Mouse (Mus musculus): ENCODE data around the gene Mmp2. TPM values are rescaled to one million over a fixed set of nuclear protein-coding genes. Genes with fewer than 3 reads are reported as not detected.

Mmp2 gene
- polyA plus RNA-seq, 1 experiment from 2014 or later, result 120 TPM

Other genes starting within 250 kb of the Mmp2 start
- 0.11 and 0.37 TPM in 2 replicates for gene Irx6, start 153.0 kb upstream of the Mmp2 start, polyA plus RNA-seq (2016; fragmentation: Nextera tagmentation; extraction: Ambion mirVana)
- 3.1 and 4.3 TPM in 2 replicates for gene Lpcat2, start 28.0 kb downstream of the Mmp2 start, polyA plus RNA-seq (2016; fragmentation: Nextera tagmentation; extraction: Ambion mirVana)
- gene Capns2, start 74.1 kb downstream of the Mmp2 start, polyA plus RNA-seq (2016; fragmentation: Nextera tagmentation; extraction: Ambion mirVana), result 0.25 TPM in 1 of 2 replicates, not detected in the other
- 0.02 and 0.11 TPM in 2 replicates for gene Slc6a2, start 132.8 kb downstream of the Mmp2 start, polyA plus RNA-seq (2016; fragmentation: Nextera tagmentation; extraction: Ambion mirVana)
- not detected in 2 replicates for gene Ces1a, start 220.9 kb downstream of the Mmp2 start, polyA plus RNA-seq (2016; fragmentation: Nextera tagmentation; extraction: Ambion mirVana)

All from embryonic facial prominence, embryonic 10.5 days (tissue).